Mouse (Mus musculus): Measurements from ENCODE around the gene Casp14.

DNA sequence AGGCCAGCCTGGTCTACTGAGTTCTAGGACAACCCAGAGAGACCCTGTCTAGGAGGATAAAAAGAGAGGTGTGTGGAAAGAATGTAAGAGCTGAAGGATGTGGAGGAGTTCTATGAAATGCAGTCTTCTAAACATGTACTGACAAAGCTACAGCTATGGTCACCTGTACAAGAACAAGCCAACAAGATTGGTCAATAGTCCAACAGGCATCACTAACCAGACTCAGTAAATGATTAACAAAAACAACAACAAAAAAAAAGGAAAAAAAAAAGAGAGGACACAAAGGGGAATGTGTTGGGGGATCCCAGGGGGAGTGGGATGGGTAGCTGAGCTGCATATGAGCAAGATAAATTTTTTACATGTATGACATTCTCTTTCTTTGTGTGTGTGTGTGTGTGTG lies 7.4 kb downstream of the Casp14 start:
- TF ChIP-seq GATA1 (IDR thresholded peaks at IDR 0.05; ENCODE audit: borderline replicate concordance, low read length) (no peak), FLI1 (IDR thresholded peaks at IDR 0.05; ENCODE audit: low read length) (no peak)
